Mouse (Mus musculus) liver, embryonic 12.5 days (tissue): ENCODE results near the gene Scube2. TPM values are rescaled to one million over a fixed set of nuclear protein-coding genes. Genes with fewer than 3 reads are reported as not detected.

Source experiments
- ATAC-seq: fragments of 200-750 bp; cut with Nextera tagmentation; 2 replicates; pipeline ENCODE4 v1.8.0; 2017; ENCODE audit warnings: moderate number of reproducible peaks, mild to moderate bottlenecking, moderate library complexity
- H3K27ac ChIP-seq: fragments of 300-500 bp; sonication (generic); 2 replicates; pipeline ENCODE4 v1.5.1; 2016; ENCODE audit warnings: mild to moderate bottlenecking
- H3K27me3 ChIP-seq: fragments of 300-500 bp; sonication (generic); replicated peaks from 2 replicates; pipeline ENCODE4 v1.6.1; 2016; ENCODE audit warnings: mild to moderate bottlenecking, moderate library complexity
- H3K36me3 ChIP-seq: fragments of 300-500 bp; sonication (generic); 2 replicates; pipeline ENCODE4 v1.6.1; 2016; ENCODE audit warnings: mild to moderate bottlenecking, moderate library complexity
- H3K4me1 ChIP-seq: fragments of 300-500 bp; sonication (generic); 2 replicates; pipeline ENCODE4 v1.6.1; 2016
- H3K4me2 ChIP-seq: fragments of 300-500 bp; sonication (generic); 2 replicates; pipeline ENCODE4 v1.6.1; 2016; ENCODE audit warnings: mild to moderate bottlenecking, moderate library complexity
- H3K4me3 ChIP-seq: fragments of 300-500 bp; sonication (generic); 2 replicates; pipeline ENCODE4 v1.5.1; 2016; ENCODE audit warnings: mild to moderate bottlenecking, moderate library complexity
- H3K9ac ChIP-seq: fragments of 300-500 bp; sonication (generic); 2 replicates; pipeline ENCODE4 v1.6.1; 2016; ENCODE audit warnings: mild to moderate bottlenecking, moderate library complexity
- H3K9me3 ChIP-seq: fragments of 300-500 bp; sonication (generic); replicated peaks from 2 replicates; pipeline ENCODE4 v1.6.1; 2016; ENCODE audit warnings: mild to moderate bottlenecking, moderate library complexity
- WGBS: fragments of 180-500 bp; shearing (Covaris S2); methylation state at CpG from one replicate; pipeline ENCODE4 v1.1.7; 2016; ENCODE audit not compliant: insufficient replicate concordance; 5-methylcytosine and 5-hydroxymethylcytosine counted together
- polyA plus RNA-seq: library from polyadenylated mRNA; unstranded; fragments of >200 nt; fragmentation: Nextera tagmentation; extraction: Ambion mirVana; gene quantifications from 2 replicates; pipeline ENCODE4 v1.2.1, GENCODE M21; 2016

Scube2 gene
- polyA plus RNA-seq, 1 experiment from 2014 or later, result 0.19 TPM

DNA sequence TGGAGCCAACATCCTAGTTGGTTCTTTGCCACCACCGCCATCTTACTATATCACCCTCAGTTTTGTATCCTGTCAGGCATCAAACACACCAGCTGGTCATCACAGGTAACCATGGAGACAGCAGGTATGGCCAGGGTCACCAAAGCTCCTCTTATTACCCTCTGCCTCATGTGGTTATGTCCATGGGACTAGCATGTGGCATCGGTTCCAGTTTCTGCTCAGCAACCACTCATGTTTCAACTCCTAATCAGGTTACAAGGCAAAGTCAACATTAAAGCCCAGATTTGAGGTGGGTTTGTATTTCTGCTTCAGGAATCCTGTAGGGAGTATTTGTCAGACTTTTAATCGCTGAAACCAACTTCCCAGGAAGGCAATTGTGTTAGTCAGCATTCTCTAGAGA lies 74.7 kb downstream of the Scube2 start:
- Histone ChIP-seq H3K27me3 (no peaks in the 10 kb centered on the region), H3K27ac (no peak overlapping the region), H3K36me3 (no peaks in the 10 kb centered on the region), H3K4me2 (no peak overlapping the region), H3K4me3 (no peak overlapping the region), H3K9me3 (no peaks in the 10 kb centered on the region), H3K9ac (no peak overlapping the region), H3K4me1 (0 out of 2 replicates have a peak, but pooled peaks cover 9% of the 10 kb centered on the region)
- 69% methylated on average over 3 of the region's 3 CpGs for WGBS
- no peak for ATAC-seq

DNA sequence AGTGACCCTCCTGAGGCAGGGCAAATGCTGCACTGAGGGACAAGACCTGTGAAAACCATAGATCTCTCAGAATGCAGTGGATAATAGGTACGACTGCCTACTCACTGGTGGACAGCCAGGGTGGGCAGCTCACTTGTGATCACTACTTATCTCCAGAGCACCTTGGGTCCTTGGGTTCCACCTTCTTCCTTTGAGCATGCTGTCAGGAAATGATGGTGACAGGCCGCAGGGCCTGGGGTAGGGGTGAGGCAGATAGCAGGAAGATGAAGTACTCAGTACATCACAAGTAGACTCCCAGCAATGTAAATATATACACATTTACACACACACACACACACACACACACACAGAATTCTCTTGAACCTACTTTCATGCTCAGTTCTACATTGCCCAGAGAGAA lies 77.6 kb downstream of the Scube2 start:
- H3K27me3 ChIP-seq, result peaks cover 16% of the 10 kb centered on the region
- no peaks in the 10 kb centered on the region for H3K9me3 ChIP-seq
- no peak overlapping the region for H3K4me3 ChIP-seq
- no peak overlapping the region for H3K9ac ChIP-seq
- 21% methylated on average over 2 of the region's 2 CpGs for WGBS
- 0 out of 2 replicates have a peak, but pooled peaks cover 9% of the 10 kb centered on the region for H3K4me1 ChIP-seq
- H3K27ac ChIP-seq, result no peak overlapping the region
- H3K36me3 ChIP-seq, result no peaks in the 10 kb centered on the region
- no peak overlapping the region for H3K4me2 ChIP-seq
- 0 out of 2 replicates have a peak, but pooled peaks have one; percentile 37 for ATAC-seq

- no peak overlapping the region for H3K4me3 ChIP-seq
- peaks cover 58% of the 10 kb centered on the region for H3K27me3 ChIP-seq
- H3K36me3 ChIP-seq, result no peaks in the 10 kb centered on the region
- no peak overlapping the region for H3K9ac ChIP-seq
- ATAC-seq, result no peak
- H3K4me1 ChIP-seq, result peaks cover 23% of the 10 kb centered on the region
- no peak overlapping the region for H3K27ac ChIP-seq
- H3K4me2 ChIP-seq, result no peak overlapping the region
- no peaks in the 10 kb centered on the region for H3K9me3 ChIP-seq
- 57% methylated on average over 7 of the region's 7 CpGs for WGBS
Observed at GRCm38 (mm10) chr7:109783281-109783680, 82.2 kb downstream of the Scube2 start.

- peak within 1 kb of the TSS; percentile 63 for H3K9ac ChIP-seq
- no peaks in the 10 kb centered on the region for H3K36me3 ChIP-seq
- H3K9me3 ChIP-seq, result no peaks in the 10 kb centered on the region
- H3K4me2 ChIP-seq, result peak within 1 kb of the TSS; percentile 96
- peak within 1 kb of the TSS; percentile 59 for H3K4me3 ChIP-seq
- peak; percentile 85 for ATAC-seq
- 4% methylated on average over 52 of the region's 52 CpGs for WGBS
- peaks cover 68% of the 10 kb centered on the region for H3K27me3 ChIP-seq
- peak within 1 kb of the TSS; percentile 48; the same call in 1 of the 2 replicates for H3K27ac ChIP-seq
- H3K4me1 ChIP-seq, result peaks cover 18% of the 10 kb centered on the region
Observed at GRCm38 (mm10) chr7:109781470-109782203, 83.8 kb downstream of the Scube2 start, which contains the start of gene Nrip3. Gene Nrip3 (minus strand): TSS chr7:109782025.

GRCm38 (mm10) chr7:109781087-109781469 lies 84.4 kb downstream of the Scube2 start:
- under 1% methylated on average over 24 of the region's 24 CpGs for WGBS
- ATAC-seq, result peak; percentile 82
- H3K27me3 ChIP-seq, result peaks cover 68% of the 10 kb centered on the region
- H3K36me3 ChIP-seq, result no peaks in the 10 kb centered on the region
- peak overlapping the region; percentile 63 for H3K9ac ChIP-seq
- H3K4me3 ChIP-seq, result peak overlapping the region; percentile 59
- H3K4me1 ChIP-seq, result peaks cover 18% of the 10 kb centered on the region
- H3K4me2 ChIP-seq, result peak overlapping the region; percentile 96
- H3K9me3 ChIP-seq, result no peaks in the 10 kb centered on the region
- peak overlapping the region; percentile 48; the same call in 1 of the 2 replicates for H3K27ac ChIP-seq

DNA sequence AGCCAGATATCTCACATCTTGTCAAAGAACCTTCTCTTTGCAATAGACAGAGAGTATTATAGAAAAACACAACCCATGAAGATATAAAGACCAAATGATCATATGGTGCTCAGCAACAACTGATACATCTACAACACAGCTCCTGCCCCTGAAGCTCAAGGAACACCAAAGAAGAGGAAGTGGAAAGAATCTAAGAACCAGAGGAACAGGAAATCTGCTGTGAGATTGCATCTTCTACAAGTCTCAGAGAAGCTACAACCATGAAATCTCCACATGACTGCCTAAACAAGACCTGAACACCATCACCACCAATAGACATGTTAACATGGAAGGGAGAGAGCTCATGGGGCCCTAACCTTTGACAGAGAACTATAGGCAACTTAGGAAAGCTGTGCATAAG lies 93.2 kb downstream of the Scube2 start:
- Histone ChIP-seq H3K27me3 (peaks cover under 1% of the 10 kb centered on the region; the same call in 1 of the 2 replicates), H3K4me3 (no peak overlapping the region), H3K4me1 (peaks cover 23% of the 10 kb centered on the region), H3K27ac (no peak overlapping the region), H3K36me3 (no peaks in the 10 kb centered on the region), H3K9me3 (no peaks in the 10 kb centered on the region), H3K9ac (no peak overlapping the region), H3K4me2 (no peak overlapping the region)
- no peak for ATAC-seq

GRCm38 (mm10) chr7:109768699-109769383 lies 96.6 kb downstream of the Scube2 start:
- no peaks in the 10 kb centered on the region for H3K36me3 ChIP-seq
- no peak overlapping the region for H3K27ac ChIP-seq
- 14% methylated on average over 2 of the region's 2 CpGs for WGBS
- no peaks in the 10 kb centered on the region for H3K27me3 ChIP-seq
- H3K4me2 ChIP-seq, result 0 out of 2 replicates have a peak overlapping the region, but pooled peaks have one; percentile 4
- ATAC-seq, result peak; percentile 57; the same call in 1 of the 2 replicates
- no peak overlapping the region for H3K4me3 ChIP-seq
- H3K9me3 ChIP-seq, result no peaks in the 10 kb centered on the region
- H3K9ac ChIP-seq, result no peak overlapping the region
- peaks cover 31% of the 10 kb centered on the region for H3K4me1 ChIP-seq

- Histone ChIP-seq H3K4me3 (no peak overlapping the region), H3K9ac (no peak overlapping the region), H3K9me3 (no peaks in the 10 kb centered on the region), H3K4me1 (peaks cover 31% of the 10 kb centered on the region), H3K27ac (peak overlapping the region; percentile 69), H3K36me3 (no peaks in the 10 kb centered on the region), H3K4me2 (peak overlapping the region; percentile 47), H3K27me3 (no peaks in the 10 kb centered on the region)
- peak; percentile 93 for ATAC-seq
- WGBS, result 56% methylated on average over 7 of the region's 7 CpGs
Observed at GRCm38 (mm10) chr7:109767575-109768350, 97.7 kb downstream of the Scube2 start.

DNA sequence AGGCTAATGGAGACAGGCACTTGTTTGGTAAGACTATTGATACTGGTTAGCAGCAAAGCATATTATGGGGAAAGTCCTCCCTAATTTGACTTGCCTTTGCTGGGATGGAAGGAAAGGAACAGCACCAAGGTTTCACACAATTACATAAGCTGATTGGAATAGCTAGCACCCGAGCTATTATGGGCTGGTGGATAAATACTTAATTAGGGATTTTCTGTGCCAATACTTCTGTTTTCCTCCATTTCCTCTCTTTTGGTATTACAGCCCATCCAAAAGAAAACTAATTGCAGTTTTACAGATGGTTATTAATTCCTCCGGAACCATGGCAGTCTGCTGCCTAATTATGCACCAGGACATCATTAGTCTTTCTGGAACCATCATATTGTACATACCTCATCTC lies 101.5 kb downstream of the Scube2 start:
- Histone ChIP-seq H3K36me3 (no peaks in the 10 kb centered on the region), H3K27me3 (no peaks in the 10 kb centered on the region; the same call in 1 of the 2 replicates), H3K4me1 (peaks cover 34% of the 10 kb centered on the region), H3K9ac (no peak overlapping the region), H3K4me3 (no peak overlapping the region), H3K27ac (no peak overlapping the region), H3K9me3 (no peaks in the 10 kb centered on the region), H3K4me2 (no peak overlapping the region)
- 70% methylated on average over 2 of the region's 2 CpGs for WGBS
- no peak for ATAC-seq

- H3K4me3 ChIP-seq, result no peak overlapping the region
- H3K4me2 ChIP-seq, result no peak overlapping the region
- no peaks in the 10 kb centered on the region for H3K9me3 ChIP-seq
- ATAC-seq, result no peak
- 83% methylated on average over 3 of the region's 3 CpGs for WGBS
- peaks cover 25% of the 10 kb centered on the region for H3K4me1 ChIP-seq
- peaks cover 2% of the 10 kb centered on the region; the same call in 1 of the 2 replicates for H3K27me3 ChIP-seq
- no peaks in the 10 kb centered on the region for H3K36me3 ChIP-seq
- H3K27ac ChIP-seq, result no peak overlapping the region
- H3K9ac ChIP-seq, result no peak overlapping the region
Observed at GRCm38 (mm10) chr7:109756291-109756690, 109.2 kb downstream of the Scube2 start.

GRCm38 (mm10) chr7:109754034-109754433 lies 111.4 kb downstream of the Scube2 start:
- H3K4me2 ChIP-seq, result no peak overlapping the region
- no peak for ATAC-seq

More at GRCm38 (mm10) chr7:109754034-109754433, 111.4 kb downstream of the Scube2 start:
- Histone ChIP-seq H3K27me3 (0 out of 2 replicates have a peak, but pooled peaks cover 2% of the 10 kb centered on the region), H3K4me3 (no peak overlapping the region), H3K27ac (no peak overlapping the region), H3K4me1 (peaks cover 33% of the 10 kb centered on the region), H3K36me3 (peaks cover under 1% of the 10 kb centered on the region; the same call in 1 of the 2 replicates), H3K9ac (no peak overlapping the region), H3K9me3 (no peaks in the 10 kb centered on the region)
- WGBS, result 77% methylated on average over 8 of the region's 8 CpGs
